Mouse (Mus musculus): Measurements from ENCODE around the gene Rpa1. TPM values are rescaled to one million over a fixed set of nuclear protein-coding genes. Genes with fewer than 3 reads are reported as not detected.

Rpa1 gene
- polyA plus RNA-seq, 1 experiment from 2014 or later: 67.0 TPM

DNA sequence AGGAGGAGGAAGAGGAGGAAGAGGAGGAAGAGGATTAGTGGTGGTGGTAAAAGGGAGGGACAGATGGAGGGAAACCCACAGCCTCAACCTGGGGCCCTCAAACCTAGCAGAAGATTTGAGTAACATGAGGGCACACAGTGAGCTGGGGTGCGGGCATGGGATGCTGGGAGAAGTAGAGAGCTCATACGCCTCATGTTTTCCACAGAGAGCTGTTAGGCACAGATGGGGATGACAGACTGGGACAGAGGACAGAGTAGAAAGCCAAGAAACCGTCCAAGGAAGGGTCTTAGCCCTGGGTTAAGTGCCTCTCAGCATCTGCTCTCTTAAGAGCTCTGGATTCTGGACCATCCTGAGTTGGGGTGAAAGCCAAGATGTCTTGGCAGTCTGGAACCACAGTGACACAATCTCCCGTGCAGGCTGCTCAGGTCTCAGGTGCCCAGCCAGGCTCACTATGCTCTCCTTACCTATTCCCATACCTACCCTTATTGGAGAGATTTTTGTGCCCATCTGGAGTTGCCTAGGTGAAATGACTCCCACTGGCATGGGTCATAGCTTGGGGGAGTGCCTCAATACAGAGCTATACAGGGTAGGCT lies 91.0 kb downstream of the Rpa1 start:
- peaks cover 25% of the 10 kb centered on the region for H3K4me1 ChIP-seq
- H3K9me3 ChIP-seq: no peaks in the 10 kb centered on the region
- H3K27ac ChIP-seq (replicated peaks): no peak overlapping the region
- H3K4me3 ChIP-seq: no peak overlapping the region
- H3K9ac ChIP-seq (replicated peaks): no peak overlapping the region
- H3K4me2 ChIP-seq (replicated peaks): no peak overlapping the region
- WGBS: 71% methylated on average over 4 of the region's 4 CpGs
- no peak for ATAC-seq (replicated peaks)
- H3K27me3 ChIP-seq: no peaks in the 10 kb centered on the region
- H3K36me3 ChIP-seq: no peaks in the 10 kb centered on the region

DNA sequence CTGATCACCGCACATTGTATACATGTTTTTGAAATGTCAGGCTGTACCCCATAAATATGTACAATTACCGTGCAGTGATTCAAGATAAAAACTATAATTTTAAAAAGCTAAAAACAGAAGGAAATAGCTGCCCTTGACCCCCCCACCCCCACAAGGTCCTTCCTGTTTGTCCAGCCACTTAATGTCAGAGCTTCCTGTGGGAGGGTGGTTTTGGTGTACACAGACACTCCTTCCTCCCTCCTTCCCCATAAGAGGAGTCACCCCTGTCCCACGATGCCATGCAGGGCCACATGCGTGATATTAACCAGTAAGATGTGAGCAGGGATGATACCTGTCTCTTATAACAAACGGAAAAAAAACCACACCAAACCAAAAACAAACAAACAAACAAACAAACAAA lies 92.8 kb downstream of the Rpa1 start:
- Histone ChIP-seq H3K27ac (replicated peaks) (no peak overlapping the region), H3K27me3 (no peaks in the 10 kb centered on the region), H3K4me1 (peaks cover 13% of the 10 kb centered on the region; the same call in 1 of the 2 replicates), H3K36me3 (no peaks in the 10 kb centered on the region), H3K9me3 (no peaks in the 10 kb centered on the region), H3K4me3 (no peak overlapping the region), H3K4me2 (replicated peaks) (no peak overlapping the region), H3K9ac (replicated peaks) (no peak overlapping the region)
- no peak for ATAC-seq (replicated peaks)
- WGBS: 80% methylated on average over 5 of the region's 5 CpGs

DNA sequence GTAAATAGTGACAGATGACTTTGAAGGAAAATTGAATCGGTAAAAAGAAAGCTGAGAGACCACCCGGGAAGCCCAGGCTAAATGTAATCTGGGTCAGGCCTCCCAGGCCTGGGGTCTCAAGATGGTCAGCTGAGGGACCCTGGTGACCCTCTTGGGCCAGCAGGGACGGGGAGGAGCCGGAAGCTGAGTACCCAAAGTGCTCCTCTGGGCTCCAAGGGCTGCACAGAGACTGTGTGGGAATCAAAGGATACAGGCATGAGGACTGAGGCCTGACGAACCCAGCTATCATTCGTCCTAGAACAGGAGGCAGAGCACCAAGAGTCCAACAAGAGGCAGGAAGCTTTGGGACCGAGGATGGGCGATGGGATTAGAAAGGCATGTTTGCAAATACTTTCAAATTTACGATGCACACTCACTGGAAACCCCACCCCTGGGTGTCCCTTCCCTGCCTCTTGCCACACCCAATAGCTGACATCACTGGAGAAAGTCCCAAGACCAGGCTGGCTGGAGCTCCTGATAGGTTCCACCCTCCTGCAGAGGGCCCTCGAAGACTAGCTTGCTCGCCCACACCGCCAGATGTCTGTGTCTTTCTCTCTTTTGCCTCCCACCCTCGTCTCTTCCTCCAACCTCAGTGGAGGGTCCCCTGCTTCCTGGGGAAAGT lies 93.7 kb downstream of the Rpa1 start:
- Histone ChIP-seq H3K36me3 (no peaks in the 10 kb centered on the region), H3K9ac (replicated peaks) (no peak overlapping the region), H3K27me3 (no peaks in the 10 kb centered on the region), H3K27ac (replicated peaks) (no peak overlapping the region), H3K4me1 (peaks cover 9% of the 10 kb centered on the region; the same call in 1 of the 2 replicates), H3K4me2 (replicated peaks) (no peak overlapping the region), H3K4me3 (no peak overlapping the region), H3K9me3 (no peaks in the 10 kb centered on the region)
- no peak for ATAC-seq (replicated peaks)
- WGBS: 72% methylated on average over 13 of the region's 13 CpGs

DNA sequence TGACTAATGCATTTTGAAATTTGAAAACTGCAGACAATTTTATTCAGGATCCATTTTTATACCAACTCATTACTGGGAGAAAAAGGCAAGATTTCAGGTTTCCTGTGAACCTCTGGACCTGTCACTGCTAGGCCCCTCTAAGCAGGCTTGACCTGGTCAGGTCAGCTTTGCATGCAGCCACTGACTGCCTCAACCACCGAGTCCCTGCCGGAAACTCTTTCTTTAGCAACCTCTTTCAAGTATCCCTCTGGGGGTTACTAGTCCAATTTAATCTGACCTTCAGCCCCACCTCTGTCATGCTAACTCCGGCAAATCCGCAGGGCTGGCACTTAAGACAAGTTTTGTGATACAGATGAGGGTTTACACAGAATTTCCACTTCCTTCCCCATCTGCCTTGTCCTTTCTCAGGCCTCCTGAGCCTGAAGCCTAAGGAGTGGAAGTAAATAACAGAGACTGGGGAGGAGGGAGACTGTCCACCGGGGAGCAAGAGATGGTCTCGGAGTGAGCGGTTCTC lies 96.5 kb downstream of the Rpa1 start:
- no peak overlapping the region for H3K27ac ChIP-seq (replicated peaks)

DNA sequence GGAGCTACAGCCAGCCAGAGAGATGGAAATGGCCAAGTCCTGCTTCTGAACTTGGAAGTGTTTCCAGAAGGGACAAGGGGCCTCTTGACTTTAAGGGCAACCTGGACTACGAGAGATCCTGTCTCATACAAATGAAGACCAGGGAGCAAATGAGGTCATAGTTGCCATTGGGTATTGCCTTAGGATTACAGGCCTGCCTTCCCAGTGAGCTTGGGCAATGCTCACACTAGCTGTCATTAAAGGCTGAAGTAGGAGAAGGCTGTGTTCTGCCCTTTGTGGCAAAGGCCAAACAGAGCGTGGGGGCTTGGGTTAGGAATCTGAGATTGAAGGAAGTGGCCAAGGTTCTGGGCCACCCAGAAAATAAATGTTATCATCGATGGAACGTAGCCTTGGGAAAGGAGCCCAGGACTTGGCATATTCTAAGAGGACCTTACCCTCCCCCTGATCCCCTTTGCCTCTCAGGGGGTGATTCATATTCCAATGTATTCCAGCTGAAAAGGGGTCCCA lies 97.1 kb downstream of the Rpa1 start:
- Histone ChIP-seq H3K4me3 (no peak overlapping the region), H3K4me2 (replicated peaks) (no peak overlapping the region), H3K27ac (replicated peaks) (no peak overlapping the region), H3K9ac (replicated peaks) (no peak overlapping the region), H3K36me3 (no peaks in the 10 kb centered on the region), H3K9me3 (no peaks in the 10 kb centered on the region), H3K4me1 (no peaks in the 10 kb centered on the region), H3K27me3 (no peaks in the 10 kb centered on the region)
- no peak for ATAC-seq (replicated peaks)
- WGBS: 81% methylated on average over 4 of the region's 4 CpGs

More for the DNA sequence above, 96.5 kb downstream of the Rpa1 start:
- H3K27me3 ChIP-seq: no peaks in the 10 kb centered on the region
- H3K4me1 ChIP-seq: peaks cover 4% of the 10 kb centered on the region; the same call in 1 of the 2 replicates
- H3K36me3 ChIP-seq: no peaks in the 10 kb centered on the region
- H3K4me2 ChIP-seq (replicated peaks): no peak overlapping the region
- no peaks in the 10 kb centered on the region for H3K9me3 ChIP-seq
- no peak overlapping the region for H3K4me3 ChIP-seq
- no peak for ATAC-seq (replicated peaks)
- H3K9ac ChIP-seq (replicated peaks): no peak overlapping the region
- WGBS: 58% methylated on average over 7 of the region's 7 CpGs

DNA sequence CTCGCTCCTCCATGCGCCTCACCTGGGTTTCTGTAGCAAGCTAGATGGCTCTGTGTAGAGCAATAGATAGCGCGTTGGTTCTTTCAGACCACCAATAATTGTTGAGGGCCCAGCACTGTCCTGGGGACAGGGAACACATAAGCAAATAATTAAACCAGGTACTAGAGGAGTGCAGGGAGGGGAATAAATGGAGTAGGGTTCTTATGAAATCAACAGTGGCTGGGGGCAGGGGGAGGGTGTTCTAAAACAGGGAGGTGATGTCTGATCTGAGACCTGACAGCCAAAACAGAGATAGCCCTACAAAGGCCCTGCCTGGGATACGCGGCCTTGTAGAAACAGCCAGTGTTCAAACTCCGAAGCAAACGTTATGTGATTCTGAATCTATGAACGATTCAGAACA lies 98.5 kb downstream of the Rpa1 start:
- H3K4me1 ChIP-seq: peaks cover 9% of the 10 kb centered on the region
- no peaks in the 10 kb centered on the region for H3K9me3 ChIP-seq
- no peak overlapping the region for H3K4me2 ChIP-seq (replicated peaks)
- no peak overlapping the region for H3K4me3 ChIP-seq
- no peak overlapping the region for H3K27ac ChIP-seq (replicated peaks)
- H3K36me3 ChIP-seq: no peaks in the 10 kb centered on the region
- no peak overlapping the region for H3K9ac ChIP-seq (replicated peaks)
- H3K27me3 ChIP-seq: no peaks in the 10 kb centered on the region
- 85% methylated on average over 9 of the region's 9 CpGs for WGBS
- ATAC-seq (replicated peaks): no peak

Small RNA genes lying within 50 kb of the gene (microRNA-seq; reads per million reads assigned to microRNA genes)
- gene Gm47300: not detected

Other genes starting within 250 kb of the Rpa1 start
- gene Hic1, start 178.8 kb downstream of the Rpa1 start, polyA plus RNA-seq (2015; fragmentation: Nextera tagmentation; extraction: Ambion mirVana): 2.1 and 2.2 TPM in 2 replicates
- 15.4 and 21.6 TPM in 2 replicates for gene Ovca2, start 169.5 kb downstream of the Rpa1 start, polyA plus RNA-seq (2015; fragmentation: Nextera tagmentation; extraction: Ambion mirVana)
- gene Dph1, start 157.1 kb downstream of the Rpa1 start, polyA plus RNA-seq (2015; fragmentation: Nextera tagmentation; extraction: Ambion mirVana): 14.8 and 16.2 TPM in 2 replicates
- gene Rtn4rl1, start 154.5 kb downstream of the Rpa1 start, polyA plus RNA-seq (2015; fragmentation: Nextera tagmentation; extraction: Ambion mirVana): 5.6 and 6.9 TPM in 2 replicates
- 17.0 and 17.4 TPM in 2 replicates for gene Smyd4, start 109 bp upstream of the Rpa1 start, polyA plus RNA-seq (2015; fragmentation: Nextera tagmentation; extraction: Ambion mirVana)
- 21.4 and 27.2 TPM in 2 replicates for gene Serpinf1, start 74.4 kb upstream of the Rpa1 start, polyA plus RNA-seq (2015; fragmentation: Nextera tagmentation; extraction: Ambion mirVana)
- gene Serpinf2, start 91.3 kb upstream of the Rpa1 start, polyA plus RNA-seq (2015; fragmentation: Nextera tagmentation; extraction: Ambion mirVana): 0.22 TPM in 1 of 2 replicates, not detected in the other
- 7.7 and 8.2 TPM in 2 replicates for gene Wdr81, start 106.4 kb upstream of the Rpa1 start, polyA plus RNA-seq (2015; fragmentation: Nextera tagmentation; extraction: Ambion mirVana)
- gene Tlcd2, start 113.4 kb upstream of the Rpa1 start, polyA plus RNA-seq (2015; fragmentation: Nextera tagmentation; extraction: Ambion mirVana): 0.95 and 1.3 TPM in 2 replicates
- gene Prpf8, start 138.5 kb upstream of the Rpa1 start, polyA plus RNA-seq (2015; fragmentation: Nextera tagmentation; extraction: Ambion mirVana): 55.0 and 58.3 TPM in 2 replicates
- gene Rilp, start 161.8 kb upstream of the Rpa1 start, polyA plus RNA-seq (2015; fragmentation: Nextera tagmentation; extraction: Ambion mirVana): 0.71 and 0.72 TPM in 2 replicates
- gene Scarf1, start 165.2 kb upstream of the Rpa1 start, polyA plus RNA-seq (2015; fragmentation: Nextera tagmentation; extraction: Ambion mirVana): 3.1 and 3.3 TPM in 2 replicates
- 12.1 and 12.6 TPM in 2 replicates for gene Slc43a2, start 183.4 kb upstream of the Rpa1 start, polyA plus RNA-seq (2015; fragmentation: Nextera tagmentation; extraction: Ambion mirVana)
- gene Pitpna, start 239.8 kb upstream of the Rpa1 start, polyA plus RNA-seq (2015; fragmentation: Nextera tagmentation; extraction: Ambion mirVana): 92.4 and 97.7 TPM in 2 replicates

Data from forebrain, embryonic 15.5 days (tissue).